Mouse (Mus musculus) forebrain, embryonic 10.5 days (tissue): ENCODE measurements around the gene Os9. TPM values are rescaled to one million over a fixed set of nuclear protein-coding genes. Genes with fewer than 3 reads are reported as not detected.
"Not testable (repeated sequence)": the region's sequence is repeated elsewhere in the genome, so short reads cannot be mapped to it uniquely, and the experiment has no call there.

Experiments used
- DNase-seq: peaks from one replicate; pipeline ENCODE4 v3.0.0-alpha.2; 2017; ENCODE audit warnings: low spot score; ENCODE audit errors: extremely low spot score
- H3K27ac ChIP-seq: fragments of 300-500 bp; sonication (generic); 2 replicates; pipeline ENCODE4 v1.5.1; 2016; ENCODE audit warnings: mild to moderate bottlenecking
- H3K27me3 ChIP-seq: fragments of 300-500 bp; sonication (generic); 2 replicates; pipeline ENCODE4 v1.6.1; 2016; ENCODE audit warnings: mild to moderate bottlenecking; ENCODE audit not compliant: poor library complexity, severe bottlenecking
- H3K36me3 ChIP-seq: fragments of 300-500 bp; sonication (generic); replicated peaks from 2 replicates; pipeline ENCODE4 v1.6.1; 2016; ENCODE audit warnings: mild to moderate bottlenecking, moderate library complexity
- H3K4me1 ChIP-seq: fragments of 300-500 bp; sonication (generic); 2 replicates; pipeline ENCODE4 v1.6.1; 2016
- H3K4me3 ChIP-seq: fragments of 300-500 bp; sonication (generic); 2 replicates; pipeline ENCODE4 v1.5.1; 2016; ENCODE audit warnings: mild to moderate bottlenecking, moderate library complexity
- H3K9me3 ChIP-seq: fragments of 300-500 bp; sonication (generic); 2 replicates; pipeline ENCODE4 v1.6.1; 2016; ENCODE audit warnings: mild to moderate bottlenecking, moderate library complexity
- WGBS: fragments of 180-500 bp; shearing (Covaris S2); methylation state at CpG from one replicate; pipeline ENCODE4 v1.1.7; 2016; 5-methylcytosine and 5-hydroxymethylcytosine counted together
- polyA plus RNA-seq: library from polyadenylated mRNA; unstranded; fragments of >200 nt; fragmentation: Nextera tagmentation; extraction: Ambion mirVana; gene quantifications from 2 replicates; pipeline ENCODE4 v1.2.1, GENCODE M21; 2016

Gene Os9
- polyA plus RNA-seq, 1 experiment from 2014 or later = 54.2 TPM

GRCm38 (mm10) chr10:127081996-127082620, 38.8 kb downstream of the Os9 start:
- 0 out of 2 replicates have a peak, but pooled peaks cover 3% of the 10 kb centered on the region for H3K9me3 ChIP-seq
- DNase-seq = peak; percentile 49
- no peak overlapping the region for H3K27ac ChIP-seq
- no peaks in the 10 kb centered on the region for H3K36me3 ChIP-seq
- WGBS = 32% methylated on average over 8 of the region's 8 CpGs
- H3K4me3 ChIP-seq = peak overlapping the region; percentile 68; the same call in 1 of the 2 replicates
- H3K4me1 ChIP-seq = peaks cover 50% of the 10 kb centered on the region
- H3K27me3 ChIP-seq = peaks cover 86% of the 10 kb centered on the region

GRCm38 (mm10) chr10:127080901-127081780, 39.8 kb downstream of the Os9 start:
- peak; percentile 27 for DNase-seq
- peaks cover 53% of the 10 kb centered on the region for H3K4me1 ChIP-seq
- H3K9me3 ChIP-seq = 0 out of 2 replicates have a peak, but pooled peaks cover 3% of the 10 kb centered on the region
- no peaks in the 10 kb centered on the region for H3K36me3 ChIP-seq
- no peak overlapping the region for H3K27ac ChIP-seq
- peaks cover 93% of the 10 kb centered on the region for H3K27me3 ChIP-seq
- peak overlapping the region; percentile 68 for H3K4me3 ChIP-seq
- 2% methylated on average over 48 of the region's 48 CpGs for WGBS

- Histone ChIP-seq H3K36me3 (no peaks in the 10 kb centered on the region), H3K4me3 (peak overlapping the region; percentile 68), H3K4me1 (peaks cover 59% of the 10 kb centered on the region), H3K9me3 (0 out of 2 replicates have a peak, but pooled peaks cover 3% of the 10 kb centered on the region), H3K27me3 (peaks cover 98% of the 10 kb centered on the region), H3K27ac (peak overlapping the region; percentile 76)
- peak; percentile 41 for DNase-seq
- WGBS = 1% methylated on average over 61 of the region's 70 CpGs
These were observed 41.1 kb downstream of the Os9 start for GRCm38 (mm10) chr10:127079665-127080391.

- H3K27ac ChIP-seq = peak overlapping the region; percentile 76
- 2% methylated on average over 48 of the region's 49 CpGs for WGBS
- H3K27me3 ChIP-seq = peaks cover 89% of the 10 kb centered on the region
These were observed 42.0 kb downstream of the Os9 start for GRCm38 (mm10) chr10:127078677-127079575.

GRCm38 (mm10) chr10:127078001-127078676, 42.8 kb downstream of the Os9 start:
- Histone ChIP-seq H3K4me3 (peak overlapping the region; percentile 68), H3K36me3 (no peaks in the 10 kb centered on the region), H3K27me3 (peaks cover 81% of the 10 kb centered on the region), H3K27ac (peak overlapping the region; percentile 76), H3K4me1 (peaks cover 59% of the 10 kb centered on the region), H3K9me3 (0 out of 2 replicates have a peak, but pooled peaks cover 3% of the 10 kb centered on the region)
- no peak for DNase-seq
- 3% methylated on average over 12 of the region's 12 CpGs for WGBS

More at GRCm38 (mm10) chr10:127078677-127079575, 42.0 kb downstream of the Os9 start:
- no peaks in the 10 kb centered on the region for H3K36me3 ChIP-seq
- peaks cover 59% of the 10 kb centered on the region for H3K4me1 ChIP-seq
- DNase-seq = peak; percentile 68
- H3K9me3 ChIP-seq = 0 out of 2 replicates have a peak, but pooled peaks cover 3% of the 10 kb centered on the region
- peak overlapping the region; percentile 68 for H3K4me3 ChIP-seq

GRCm38 (mm10) chr10:127077515-127077914, 43.4 kb downstream of the Os9 start:
- H3K27ac ChIP-seq = 0 out of 2 replicates have a peak overlapping the region, but pooled peaks have one; percentile 25
- no peaks in the 10 kb centered on the region for H3K36me3 ChIP-seq
- 5% methylated on average over 10 of the region's 10 CpGs for WGBS
- peaks cover 59% of the 10 kb centered on the region for H3K4me1 ChIP-seq
- H3K9me3 ChIP-seq = 0 out of 2 replicates have a peak, but pooled peaks cover 3% of the 10 kb centered on the region
- peaks cover 75% of the 10 kb centered on the region for H3K27me3 ChIP-seq
- no peak for DNase-seq
- H3K4me3 ChIP-seq = peak overlapping the region; percentile 68

GRCm38 (mm10) chr10:127076082-127076481, 44.8 kb downstream of the Os9 start:
- Histone ChIP-seq H3K36me3 (no peaks in the 10 kb centered on the region), H3K9me3 (0 out of 2 replicates have a peak, but pooled peaks cover 3% of the 10 kb centered on the region), H3K27me3 (peaks cover 60% of the 10 kb centered on the region), H3K27ac (no peak overlapping the region), H3K4me1 (peaks cover 50% of the 10 kb centered on the region), H3K4me3 (no peak overlapping the region)
- 58% methylated on average over 4 of the region's 4 CpGs for WGBS
- no peak for DNase-seq

- H3K4me1 ChIP-seq = peaks cover 50% of the 10 kb centered on the region
These were observed 45.3 kb downstream of the Os9 start for GRCm38 (mm10) chr10:127075651-127076050.

GRCm38 (mm10) chr10:127075080-127075479, 45.9 kb downstream of the Os9 start, which contains the start of gene Agap2:
Agap2 (plus strand) TSS chr10:127075284.
- H3K36me3 ChIP-seq = no peaks in the 10 kb centered on the region
- H3K27me3 ChIP-seq = peaks cover 50% of the 10 kb centered on the region
- 79% methylated on average over 9 of the region's 9 CpGs for WGBS
- no peak within 1 kb of the TSS for H3K4me3 ChIP-seq
- 0 out of 2 replicates have a peak, but pooled peaks cover 1% of the 10 kb centered on the region for H3K9me3 ChIP-seq
- peaks cover 46% of the 10 kb centered on the region for H3K4me1 ChIP-seq
- no peak for DNase-seq
- H3K27ac ChIP-seq = no peak within 1 kb of the TSS

More at GRCm38 (mm10) chr10:127075651-127076050, 45.3 kb downstream of the Os9 start:
- whole genome bisulfite sequencing = 76% methylated on average over 8 of the region's 8 CpGs
- Histone ChIP-seq H3K36me3 (no peaks in the 10 kb centered on the region), H3K4me3 (no peak overlapping the region), H3K9me3 (0 out of 2 replicates have a peak, but pooled peaks cover 3% of the 10 kb centered on the region), H3K27ac (no peak overlapping the region), H3K27me3 (peaks cover 56% of the 10 kb centered on the region)
- DNase-seq = no peak

- Histone ChIP-seq H3K27me3 (peaks cover 39% of the 10 kb centered on the region), H3K9me3 (no peaks in the 10 kb centered on the region), H3K4me1 (peaks cover 43% of the 10 kb centered on the region), H3K27ac (no peak overlapping the region), H3K36me3 (no peaks in the 10 kb centered on the region), H3K4me3 (no peak overlapping the region)
- WGBS = 98% methylated on average over 1 of the region's 1 CpGs
- no peak for DNase-seq
These were observed 47.0 kb downstream of the Os9 start for GRCm38 (mm10) chr10:127073981-127074380.

- not testable (repeated sequence) for DNase-seq, H3K36me3 ChIP-seq, H3K4me3 ChIP-seq, H3K27ac ChIP-seq, H3K9me3 ChIP-seq
- peaks cover 29% of the 10 kb centered on the region for H3K27me3 ChIP-seq
- WGBS = 92% methylated on average over 2 of the region's 2 CpGs
- H3K4me1 ChIP-seq = peaks cover 43% of the 10 kb centered on the region
These were observed 48.0 kb downstream of the Os9 start for GRCm38 (mm10) chr10:127072969-127073368.
